Mouse (Mus musculus): ENCODE measurements at regions not wholly inside any gene's neighbourhood (a gene's known extent, or its start where the extent isn't known, plus 50 kb on each side); places are given as distances from the start of the nearest gene placed in this dataset.
A peak's percentile ranks its signal among the peaks of the same experiment; 100 is the strongest.
"Not testable (repeated sequence)": the region's sequence is repeated elsewhere in the genome, so short reads cannot be mapped to it uniquely, and the experiment has no call there.

DNA sequence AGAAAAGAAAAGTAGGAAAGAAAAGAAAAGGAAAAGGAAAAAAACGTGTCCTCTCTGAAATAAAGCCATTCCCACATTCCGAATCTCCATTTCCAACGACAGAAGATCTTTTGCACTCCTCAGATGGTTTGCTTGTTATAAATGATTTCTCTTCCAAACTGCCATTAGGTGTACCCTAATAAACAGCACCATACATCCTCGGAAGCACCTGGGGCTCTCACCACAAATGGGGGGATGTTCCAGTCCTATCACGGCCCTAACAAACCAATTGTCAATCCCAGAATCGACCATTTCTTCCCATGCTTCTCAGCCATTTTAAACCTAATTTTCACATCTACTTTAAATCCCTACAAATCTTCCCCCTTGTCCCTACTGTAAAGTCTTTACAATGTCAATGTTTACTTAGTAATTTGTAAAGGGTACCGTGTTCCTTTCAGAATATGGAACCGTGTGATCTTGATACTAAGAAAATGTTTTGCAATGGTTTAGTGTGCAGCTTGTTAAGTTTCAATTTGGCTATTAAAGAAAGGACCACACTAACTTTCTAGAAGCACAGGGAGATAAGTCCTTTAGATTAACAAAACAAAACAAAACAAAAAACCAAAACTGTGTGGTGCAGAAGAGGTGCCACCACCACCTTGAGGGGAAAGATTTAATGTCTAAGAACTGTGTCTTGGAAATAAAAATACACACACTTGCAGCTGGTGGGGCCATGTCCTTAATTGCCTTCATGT, 66.6 kb upstream of the Chd2 start:
- no peak for DNase-seq (ENCODE audit: low spot score)

DNA sequence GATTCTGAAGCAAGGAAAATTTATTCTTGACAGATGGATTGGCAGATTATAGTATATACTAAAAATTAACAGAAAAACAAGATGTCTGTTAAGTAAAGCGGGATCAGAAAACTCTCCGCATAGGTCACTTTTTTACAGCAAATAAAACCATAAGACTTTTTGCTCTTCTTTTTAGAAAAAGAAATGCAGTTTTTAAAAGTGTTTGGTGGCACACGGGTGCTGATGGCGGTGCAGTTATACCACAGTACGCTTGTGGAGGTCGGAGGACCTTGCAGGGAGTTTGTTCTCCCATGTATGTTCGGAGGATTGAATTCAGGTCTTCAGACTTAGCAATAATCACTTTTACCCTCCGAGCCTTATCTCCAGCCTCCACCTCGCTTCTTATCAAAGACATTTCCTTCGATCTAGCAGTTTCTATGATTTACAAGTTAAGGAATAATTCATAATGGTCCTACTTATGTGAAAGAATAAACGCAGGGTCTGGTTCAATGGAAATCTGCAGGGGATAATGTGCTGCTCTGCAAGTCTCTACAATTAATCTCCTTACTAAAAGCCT, 65.9 kb upstream of the Chd2 start:
- DNase-seq (ENCODE audit: low spot score), result no peak

DNA sequence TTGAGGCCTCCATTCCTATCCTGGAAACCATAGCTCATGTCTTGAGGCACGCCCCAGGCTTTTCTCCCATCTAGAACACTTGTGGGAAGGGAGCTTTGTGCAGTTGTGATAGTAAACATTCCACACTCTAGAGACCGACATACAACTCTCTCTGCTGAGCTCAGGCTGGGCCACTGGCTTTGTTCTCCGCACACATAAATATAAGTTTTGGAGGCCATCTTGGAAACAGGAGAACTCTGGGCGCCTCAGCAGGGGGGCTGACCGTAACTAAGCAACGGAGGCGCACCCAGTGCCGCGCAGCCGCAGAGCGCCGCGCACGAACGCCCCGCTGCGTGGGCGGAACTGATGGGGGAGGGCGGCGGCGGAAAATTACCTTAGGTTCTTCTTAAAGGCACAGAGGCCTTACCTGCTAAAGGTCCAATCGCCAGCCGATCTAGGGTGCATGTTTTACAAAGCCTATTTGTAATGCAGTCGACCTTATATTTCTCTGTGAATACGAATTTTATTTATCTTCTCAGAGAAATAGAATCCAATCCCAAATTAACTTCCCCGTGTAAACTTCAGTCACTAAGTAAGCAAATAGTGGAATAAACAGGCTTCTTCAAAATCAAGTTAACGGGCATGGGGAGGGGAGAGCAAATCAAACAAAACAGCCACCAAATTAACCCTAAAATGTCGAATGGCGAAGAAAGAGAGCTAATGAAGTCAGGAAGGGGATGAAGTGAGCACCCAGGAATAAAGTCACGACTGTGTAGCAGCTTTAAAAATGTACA, 65.2 kb upstream of the Chd2 start:
- peak; percentile 89 for DNase-seq (ENCODE audit: low spot score)

DNA sequence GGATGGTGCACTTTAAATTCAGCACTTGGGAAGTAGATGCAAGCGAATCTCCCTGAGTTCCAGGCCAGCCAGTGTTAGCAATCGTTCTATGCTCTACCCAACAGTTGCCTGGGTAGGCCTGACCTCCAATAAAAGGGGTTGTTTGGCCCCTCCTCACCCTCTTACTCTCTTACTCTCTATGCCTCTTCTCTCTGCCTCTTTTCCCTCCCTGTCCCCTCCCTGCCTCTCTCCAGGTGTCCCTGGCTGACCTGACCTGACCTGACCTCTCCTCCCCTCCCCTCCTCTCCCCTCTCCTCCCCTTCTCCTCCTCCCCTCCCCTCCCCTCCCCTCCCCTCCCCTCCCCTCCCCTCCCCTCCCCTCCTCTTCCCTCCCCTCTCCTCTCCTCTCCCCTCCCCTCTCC, 63.0 kb upstream of the Chd2 start:
- DNase-seq (ENCODE audit: low spot score), result no peak

DNA sequence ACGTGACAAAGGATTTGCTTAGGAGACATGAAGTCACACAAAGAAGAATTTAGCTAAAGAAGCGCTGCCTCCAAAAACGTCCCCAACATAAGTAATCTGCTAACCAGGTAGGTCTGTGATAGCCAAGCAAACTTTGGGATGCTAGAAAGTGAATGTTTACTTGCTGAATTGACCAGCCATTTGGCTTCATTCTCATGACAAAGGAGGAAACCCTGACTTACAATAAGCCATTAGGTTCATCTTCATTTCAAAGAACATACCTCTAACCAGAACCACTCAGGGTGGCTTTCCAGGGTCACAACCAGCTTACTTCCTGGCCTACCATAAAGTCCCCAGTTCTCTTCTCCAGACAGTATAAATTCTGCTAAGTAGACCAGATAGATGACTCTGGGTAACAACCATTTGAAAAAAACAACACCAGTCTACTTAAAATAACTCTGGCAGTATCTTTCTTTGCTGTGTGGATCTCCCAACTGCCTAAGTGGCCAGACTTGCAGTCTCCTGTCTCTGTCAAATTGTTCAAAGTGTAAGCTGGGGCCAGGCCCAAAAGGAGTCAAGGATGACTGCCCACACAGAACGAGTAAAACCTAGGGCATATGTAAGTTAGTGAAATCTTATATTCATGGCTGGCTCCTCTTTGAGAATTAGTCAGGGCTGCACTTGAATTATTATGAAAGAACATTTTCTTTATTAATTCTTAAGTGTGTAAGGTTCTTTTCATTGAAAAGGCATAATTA, 61.4 kb upstream of the Chd2 start:
- DNase-seq (ENCODE audit: low spot score), result no peak

DNA sequence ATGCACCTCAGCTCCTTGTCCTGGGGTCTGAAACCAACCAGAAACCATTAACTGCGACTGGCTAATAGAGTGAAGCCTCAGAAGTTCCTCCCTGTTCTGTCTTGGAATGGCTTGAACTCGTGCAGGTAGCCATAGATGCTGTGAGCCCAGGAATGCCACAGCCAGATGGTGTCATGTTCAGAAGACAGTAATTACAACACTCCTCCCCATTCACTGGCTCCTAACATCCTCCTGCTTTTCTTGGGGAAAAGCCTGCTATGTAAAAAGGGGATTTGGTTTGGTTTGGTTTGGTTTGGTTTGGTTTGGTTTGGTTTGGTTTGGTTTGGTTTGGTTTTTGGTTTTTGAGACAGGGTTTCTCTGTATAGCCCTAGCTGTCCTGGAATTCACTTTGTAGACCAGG, 59.7 kb upstream of the Chd2 start:
- DNase-seq (ENCODE audit: low spot score), result no peak

DNA sequence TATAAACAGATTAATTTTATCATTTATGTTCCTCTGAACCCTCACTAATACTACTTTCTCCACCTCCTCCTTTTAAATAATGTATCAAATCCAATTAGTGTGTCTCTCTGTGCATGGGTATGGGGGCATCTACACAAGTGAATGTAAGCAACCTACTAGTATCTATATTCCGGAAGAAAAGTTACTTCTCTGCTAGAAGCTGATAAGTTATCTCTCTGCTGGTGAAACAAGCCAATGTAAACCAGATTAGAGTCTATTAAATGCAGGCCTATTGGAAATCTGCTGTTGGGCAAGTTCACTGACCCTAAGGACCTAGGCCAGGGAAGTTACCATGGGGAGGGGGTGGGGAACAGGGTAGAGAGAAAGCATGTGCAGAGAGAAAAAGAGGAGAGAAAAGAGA, 59.1 kb upstream of the Chd2 start:
- no peak for DNase-seq (ENCODE audit: low spot score)

DNA sequence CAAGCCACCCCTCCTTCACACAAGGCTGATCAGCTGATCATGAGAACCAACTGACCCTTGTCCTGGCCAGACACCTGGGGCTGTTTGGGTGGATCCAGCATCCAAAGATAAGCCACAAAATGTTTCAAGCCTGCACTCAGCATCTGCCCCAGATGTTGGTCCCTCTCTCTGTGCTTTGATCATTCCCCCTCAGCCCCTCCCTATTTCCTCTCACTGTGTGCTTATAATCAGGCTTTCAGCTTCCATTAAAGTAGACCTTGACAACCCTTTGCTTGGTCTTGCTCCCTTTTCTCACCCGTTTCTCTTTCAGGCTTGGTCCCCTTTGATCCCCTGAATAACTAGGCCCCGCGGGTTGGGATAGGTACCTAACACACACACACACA, 58.4 kb upstream of the Chd2 start:
- not testable (repeated sequence) for DNase-seq (ENCODE audit: low spot score)

DNA sequence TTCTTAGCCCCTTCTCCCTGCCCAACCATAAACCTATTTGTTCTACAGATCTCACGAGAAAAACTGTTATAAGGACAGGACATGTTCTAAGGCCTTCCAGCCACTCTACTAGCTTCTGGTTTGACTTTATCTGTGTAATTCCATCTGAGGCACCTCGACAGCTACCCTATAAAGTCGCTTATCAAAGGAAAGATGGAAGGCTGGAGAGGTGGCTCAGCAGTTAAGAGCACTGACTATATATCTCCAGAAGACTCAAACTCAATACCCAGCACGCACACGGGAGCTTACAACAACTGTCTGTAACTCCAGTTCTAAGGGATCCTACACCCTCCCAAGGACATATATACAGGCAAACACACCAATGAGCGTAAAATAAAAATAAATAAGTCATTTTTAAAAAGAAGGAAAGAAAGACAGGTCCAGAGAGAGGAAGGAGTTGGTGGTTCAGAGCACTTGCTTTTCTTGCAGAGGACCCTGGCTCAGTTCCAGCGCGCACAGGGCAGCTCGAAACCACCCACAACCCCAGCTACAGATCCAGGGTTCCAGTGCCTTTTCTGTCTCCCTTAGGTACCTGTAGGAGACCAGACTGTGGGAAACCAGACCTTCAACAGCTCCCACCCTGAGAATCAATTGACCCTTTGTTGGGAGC, 57.8 kb upstream of the Chd2 start:
- no peak for DNase-seq (ENCODE audit: low spot score)

DNA sequence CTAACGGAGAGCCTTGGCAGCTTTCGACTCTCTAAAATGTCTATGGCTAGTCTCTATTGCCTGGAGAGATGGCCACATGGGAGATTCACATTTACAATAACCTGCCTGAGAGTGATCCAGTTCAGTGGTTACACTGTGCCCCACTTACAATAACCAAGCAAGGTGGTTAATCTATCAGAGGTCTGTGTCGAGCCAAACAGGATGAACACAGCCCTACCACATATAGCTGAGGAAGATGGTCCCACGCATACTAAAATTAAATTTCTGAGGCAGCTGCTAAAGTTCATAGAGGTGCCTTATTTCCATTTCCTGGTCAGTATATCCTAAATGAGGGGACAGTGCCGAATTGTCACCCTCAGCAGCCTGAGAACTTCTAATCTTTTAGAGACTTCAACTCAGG, 56.3 kb upstream of the Chd2 start:
- DNase-seq (ENCODE audit: low spot score), result no peak

DNA sequence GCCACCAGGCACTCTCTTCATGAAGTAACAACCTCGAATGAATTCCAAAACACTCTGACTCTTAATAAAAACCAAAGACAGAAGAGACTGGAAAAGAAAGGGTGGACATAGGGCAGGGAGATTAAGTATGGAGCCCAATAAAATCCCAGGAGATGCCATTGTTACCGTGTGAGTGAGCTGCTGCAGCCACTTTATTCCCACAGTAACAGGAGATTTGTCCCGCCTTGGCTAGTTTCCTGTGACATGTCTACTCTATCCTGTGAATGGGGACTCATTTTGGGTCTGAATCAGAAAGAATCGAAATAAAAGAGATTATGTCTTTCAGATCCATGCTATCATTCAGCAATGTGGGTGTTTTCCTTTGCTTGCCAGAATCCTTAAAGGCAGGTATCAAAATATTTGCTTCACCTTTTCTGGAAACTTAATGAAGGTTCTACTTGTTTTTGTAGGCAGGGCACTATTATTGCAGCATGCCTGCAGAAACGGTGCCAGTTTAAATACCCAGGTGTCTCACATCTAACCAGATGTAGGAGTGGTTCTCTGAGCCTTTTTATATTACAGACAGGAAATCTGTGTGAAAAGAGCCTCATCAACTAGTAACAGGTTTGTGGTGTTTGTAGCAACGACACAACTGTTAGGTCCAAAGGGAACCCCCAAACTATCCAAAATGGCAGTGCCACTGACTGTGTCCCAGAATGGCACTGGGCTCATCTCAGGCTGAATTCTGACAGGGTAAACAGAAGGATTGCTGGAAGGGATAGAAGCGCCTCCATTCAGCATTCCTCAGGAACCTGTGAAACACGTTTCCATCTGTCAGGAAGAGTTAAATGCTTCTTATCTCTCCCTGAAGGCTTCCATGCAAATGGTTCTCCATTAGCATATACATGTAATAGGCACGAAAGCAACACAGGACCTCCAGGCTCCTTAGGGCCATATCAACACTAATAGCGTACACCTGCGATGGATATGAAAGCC, 55.5 kb upstream of the Chd2 start:
- DNase-seq (ENCODE audit: low spot score), result no peak

DNA sequence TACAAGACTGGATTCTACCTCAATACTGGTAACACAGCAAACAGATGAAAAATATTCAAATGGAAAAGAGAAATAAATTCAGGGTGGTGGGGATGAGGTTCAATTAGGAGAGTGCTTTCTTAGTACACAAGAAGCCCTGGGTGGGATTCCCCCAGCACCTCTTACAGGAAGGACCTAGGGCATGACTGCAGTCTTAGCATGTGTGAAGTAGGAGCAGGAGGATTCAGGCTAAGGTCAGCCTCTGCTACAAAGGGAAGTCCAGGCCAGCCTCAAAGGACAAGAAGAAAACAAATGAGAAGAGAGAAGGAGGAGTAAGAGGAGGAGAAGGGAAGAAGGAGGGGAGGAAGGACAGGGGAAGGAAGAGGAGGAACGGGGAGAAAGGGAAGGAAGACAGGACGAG, 54.8 kb upstream of the Chd2 start:
- no peak for DNase-seq (ENCODE audit: low spot score)

DNA sequence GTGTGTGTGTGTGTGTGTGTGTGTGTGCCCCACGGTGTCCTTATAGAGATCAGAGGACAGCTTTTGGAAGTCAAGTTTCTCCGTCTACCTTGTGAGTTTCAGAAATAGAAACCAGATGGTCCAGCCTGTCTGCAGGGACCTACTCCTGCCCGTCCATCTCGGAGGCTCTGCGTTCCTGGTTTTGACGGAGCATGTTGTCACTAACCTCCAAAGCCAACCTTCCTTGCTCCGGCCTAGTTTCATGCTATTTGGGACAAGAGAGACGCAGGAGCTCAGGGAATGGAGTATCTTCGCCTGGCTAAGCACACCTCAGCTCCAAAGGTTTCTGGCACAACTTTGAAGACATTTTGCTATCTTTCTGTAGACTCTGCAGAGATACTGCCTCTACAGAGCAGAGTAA, 54.2 kb upstream of the Chd2 start:
- DNase-seq (ENCODE audit: low spot score), result no peak

DNA sequence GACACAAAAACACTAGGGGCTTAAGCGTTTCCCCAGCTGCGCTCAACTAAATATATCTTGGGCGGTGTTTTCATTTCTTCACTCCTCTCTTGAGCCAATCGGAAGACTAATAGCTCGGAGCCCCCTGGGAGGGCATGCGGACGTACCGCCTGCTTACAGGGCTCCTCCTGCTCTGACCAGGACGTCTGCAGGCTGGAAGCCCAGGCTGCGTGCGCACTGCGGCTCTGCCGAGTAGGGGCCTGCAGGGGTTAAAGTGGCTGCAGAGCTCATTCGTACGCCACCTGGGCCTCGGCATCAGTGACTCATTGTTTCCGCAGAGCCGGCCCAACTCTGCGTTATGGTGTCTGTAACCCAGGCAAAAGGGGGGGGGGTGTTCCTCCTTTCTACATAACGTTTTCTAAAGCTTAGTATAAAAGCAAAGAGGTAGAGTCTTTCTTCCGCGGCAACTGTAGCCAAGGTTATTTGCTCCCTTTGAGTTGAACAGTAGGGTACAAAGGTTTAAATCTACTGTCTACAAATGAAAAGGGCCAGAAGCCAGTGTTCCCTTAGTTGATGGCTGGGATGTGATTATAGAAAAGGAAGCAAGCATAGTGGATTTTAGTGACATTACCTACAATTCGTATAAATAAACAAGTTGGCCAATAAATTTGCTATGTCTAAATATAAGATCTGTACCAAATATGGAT, 53.7 kb upstream of the Chd2 start:
- peak; percentile 80 for DNase-seq (ENCODE audit: low spot score)

DNA sequence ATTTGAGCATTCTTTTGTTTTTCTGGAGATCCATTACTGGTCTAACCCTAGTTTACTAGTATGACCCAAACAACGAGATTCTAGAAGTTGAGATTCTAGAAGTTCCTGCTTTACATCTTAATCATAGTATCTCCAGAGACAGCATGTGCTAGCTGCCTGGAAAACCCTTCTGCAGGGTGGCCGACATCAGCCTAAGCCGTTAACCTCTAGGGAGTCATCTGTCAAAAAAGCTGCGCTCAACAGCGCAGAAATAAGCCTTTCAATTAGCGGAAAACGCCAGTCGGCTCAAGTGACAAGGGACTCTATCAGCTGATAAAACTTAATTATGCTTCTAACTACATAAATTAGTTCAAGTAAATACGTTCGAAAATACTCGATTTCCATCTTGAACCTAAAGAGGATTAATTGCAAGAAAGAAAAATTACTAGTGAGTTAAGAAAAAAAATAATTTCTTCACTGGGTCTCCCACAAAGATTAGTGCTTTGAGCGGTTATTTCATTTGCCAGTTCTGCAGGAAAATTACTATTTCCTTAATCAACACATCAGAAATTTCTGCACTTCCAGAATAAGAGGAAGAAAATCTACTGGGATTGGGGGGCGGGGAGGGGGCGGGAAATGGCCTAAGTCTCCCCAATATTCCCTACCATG, 53.0 kb upstream of the Chd2 start:
- no peak for DNase-seq (ENCODE audit: low spot score)

DNA sequence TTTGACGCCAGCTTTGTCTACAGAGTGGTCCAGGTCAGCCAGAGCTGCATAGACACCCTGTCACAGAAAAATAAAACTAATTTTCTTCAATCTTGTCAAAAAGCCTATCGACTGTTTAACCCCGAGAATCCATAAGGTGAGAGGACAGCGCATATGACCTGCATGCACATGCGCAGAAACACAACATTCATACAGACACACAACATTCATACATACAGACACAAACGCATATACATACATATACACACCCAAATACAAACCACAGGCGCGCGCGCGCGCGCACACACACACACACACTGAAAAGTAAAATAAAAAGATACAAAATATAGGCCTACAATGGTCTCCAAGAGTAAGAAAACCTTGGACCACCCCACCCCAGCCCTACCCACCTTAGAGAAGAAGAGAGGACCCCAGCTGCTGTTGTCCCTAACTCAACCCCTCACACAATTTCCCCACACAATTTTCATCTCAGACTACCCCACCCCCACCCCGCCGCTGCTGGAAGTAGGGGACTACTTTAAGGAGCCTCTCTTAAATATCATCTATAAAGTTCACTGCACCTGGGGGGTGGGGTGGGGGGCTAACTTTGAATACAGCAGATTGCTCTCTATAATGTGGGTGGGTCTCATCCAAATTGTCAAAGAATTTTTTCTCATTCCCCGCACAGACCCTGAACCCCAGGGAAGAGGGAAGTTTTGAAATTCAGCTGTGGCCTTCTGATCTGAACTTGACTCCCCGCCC, 52.2 kb upstream of the Chd2 start:
- DNase-seq (ENCODE audit: low spot score), result no peak

DNA sequence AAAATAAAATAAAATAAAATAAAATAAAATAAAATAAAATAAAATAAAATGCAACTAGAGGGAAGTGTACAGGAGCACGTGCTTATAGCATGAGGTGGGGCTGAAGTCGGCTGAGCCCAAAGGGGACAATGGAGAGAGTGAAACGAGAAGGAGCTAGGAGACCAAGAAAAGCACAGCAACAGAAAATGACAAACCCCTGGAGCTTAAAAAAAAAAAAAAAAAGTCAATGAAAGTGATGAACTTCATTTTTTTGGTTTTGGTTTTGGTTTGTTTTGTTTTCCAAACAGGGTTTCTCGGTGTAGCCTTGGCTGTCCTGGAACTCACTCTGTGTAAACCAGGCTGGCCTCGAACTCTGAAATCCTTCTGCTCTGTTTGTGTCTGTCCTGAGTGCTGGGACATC, 51.2 kb upstream of the Chd2 start:
- no peak for DNase-seq (ENCODE audit: low spot score)
